Mouse (Mus musculus) MEL (cell line): ENCODE data around the gene Ccdc194. TPM values are rescaled to one million over a fixed set of nuclear protein-coding genes. Genes with fewer than 3 reads are reported as not detected.
A peak's percentile ranks its signal among the peaks of the same experiment; 100 is the strongest.

Experiments used
- DNase-seq: peaks from one replicate; pipeline ENCODE4 v3.0.0; 2011; ENCODE audit warnings: low read depth, low spot score
- H3K27ac ChIP-seq: 2 replicates; pipeline ENCODE4 v1.5.1; 2012; ENCODE audit warnings: low read depth, mild to moderate bottlenecking, control low read depth, low read length, moderate library complexity; ENCODE audit not compliant: control insufficient read depth
- H3K27me3 ChIP-seq, 2 experiments: fragments of 150-350 bp in 1 of 2; sonication (generic) in 1 of 2; 2 replicates each; pipeline ENCODE4 v1.6.1; 2012; ENCODE audit warnings: low read length in 2 of 2, mild to moderate bottlenecking in 2 of 2, improper control_type of control experiment in 1 of 2, moderate library complexity in 1 of 2; ENCODE audit not compliant: insufficient read depth in 2 of 2, control insufficient read depth in 1 of 2
- H3K36me3 ChIP-seq, 2 experiments: 2 replicates each; pipeline ENCODE4 v1.6.1; 2012 to 2014; ENCODE audit warnings: low read length in 2 of 2, improper control_type of control experiment in 1 of 2, inconsistent platforms in 1 of 2, mild to moderate bottlenecking in 1 of 2; ENCODE audit not compliant: insufficient read depth in 2 of 2, control insufficient read depth in 1 of 2
- H3K4me1 ChIP-seq, 2 experiments: fragments of 150-350 bp in 1 of 2; sonication (generic) in 1 of 2; 2 replicates each; pipeline ENCODE4 v1.6.1; 2012; ENCODE audit warnings: low read length in 2 of 2, improper control_type of control experiment in 1 of 2, mild to moderate bottlenecking in 1 of 2; ENCODE audit not compliant: insufficient read depth in 2 of 2, control insufficient read depth in 1 of 2
- H3K4me3 ChIP-seq, 2 experiments: fragments of 150-350 bp in 1 of 2; sonication (generic) in 1 of 2; 2 replicates each; pipeline ENCODE4 v1.5.1; 2012; ENCODE audit warnings: low read depth in 2 of 2, low read length in 2 of 2, mild to moderate bottlenecking in 2 of 2, moderate library complexity in 2 of 2, control low read depth in 1 of 2, improper control_type of control experiment in 1 of 2; ENCODE audit not compliant: control insufficient read depth in 1 of 2, insufficient read depth in 1 of 2
- H3K79me2 ChIP-seq: 2 replicates; pipeline ENCODE4 v1.6.1; 2012; ENCODE audit warnings: mild to moderate bottlenecking, low read length, moderate library complexity; ENCODE audit not compliant: control insufficient read depth, poor library complexity, insufficient read depth
- H3K9ac ChIP-seq: 2 replicates; pipeline ENCODE4 v1.6.1; 2012; ENCODE audit warnings: low read depth, mild to moderate bottlenecking, control low read depth, low read length, moderate library complexity; ENCODE audit not compliant: control insufficient read depth, poor library complexity, severe bottlenecking
- H3K9me3 ChIP-seq: fragments of 150-350 bp; sonication (generic); replicated peaks from 2 replicates; pipeline ENCODE4 v1.6.1; 2012; ENCODE audit warnings: mild to moderate bottlenecking, low read length, improper control_type of control experiment, moderate library complexity; ENCODE audit not compliant: insufficient read depth
- BHLHE40 ChIP-seq: IDR thresholded peaks from 2 replicates; pipeline ENCODE4 v1.6.1; 2012; ENCODE audit warnings: low read depth, mild to moderate bottlenecking, inconsistent platforms, low read length, improper control_type of control experiment, borderline replicate concordance
- CHD1 ChIP-seq: IDR thresholded peaks from 2 replicates; pipeline ENCODE4 v1.6.1; 2012; ENCODE audit warnings: low read depth, mild to moderate bottlenecking, inconsistent platforms, low read length, improper control_type of control experiment
- CHD2 ChIP-seq: IDR thresholded peaks from 2 replicates; pipeline ENCODE4 v1.6.1; 2011; ENCODE audit warnings: low read length, improper control_type of control experiment
- CTCF ChIP-seq, 3 experiments: IDR thresholded peaks in 2 of 3; conservative IDR thresholded peaks in 1 of 3; 2 replicates each; pipeline ENCODE4 v1.5.1; 2011 to 2012; ENCODE audit warnings: low read length in 3 of 3, low read depth in 2 of 3, mild to moderate bottlenecking in 2 of 3, improper control_type of control experiment in 1 of 3, inconsistent platforms in 1 of 3, mixed read lengths in 1 of 3, moderate library complexity in 1 of 3; ENCODE audit not compliant: control insufficient read depth in 1 of 3, insufficient read depth in 1 of 3, poor library complexity in 1 of 3, severe bottlenecking in 1 of 3
- E2F4 ChIP-seq: IDR thresholded peaks from 2 replicates; pipeline ENCODE4 v1.6.1; 2011; ENCODE audit warnings: low read depth, low read length, improper control_type of control experiment, borderline replicate concordance
- ELF1 ChIP-seq: IDR thresholded peaks from 2 replicates; pipeline ENCODE4 v1.6.1; 2014; ENCODE audit warnings: low read depth, mild to moderate bottlenecking, inconsistent platforms, low read length, improper control_type of control experiment, moderate library complexity
- EP300 ChIP-seq, 2 experiments: IDR thresholded peaks; 2 replicates each; pipeline ENCODE4 v1.6.1; 2011; ENCODE audit warnings: improper control_type of control experiment in 2 of 2, low read length in 2 of 2, low read depth in 1 of 2, mild to moderate bottlenecking in 1 of 2
- GABPA ChIP-seq: IDR thresholded peaks from 2 replicates; pipeline ENCODE4 v1.6.1; 2012; ENCODE audit warnings: low read depth, mild to moderate bottlenecking, inconsistent platforms, low read length, improper control_type of control experiment, moderate library complexity
- HCFC1 ChIP-seq: IDR thresholded peaks from 2 replicates; pipeline ENCODE4 v1.6.1; 2012; ENCODE audit warnings: low read depth, mild to moderate bottlenecking, inconsistent platforms, low read length, improper control_type of control experiment, moderate library complexity
- JUND ChIP-seq: IDR thresholded peaks from 2 replicates; pipeline ENCODE4 v1.6.1; 2011; ENCODE audit warnings: low read depth, mild to moderate bottlenecking, improper control_type of control experiment, low read length
- KAT2A ChIP-seq: conservative IDR thresholded peaks from 2 replicates; pipeline ENCODE4 v1.6.1; 2012; ENCODE audit warnings: low read depth, low read length, improper control_type of control experiment, inconsistent platforms
- MAX ChIP-seq: IDR thresholded peaks from 2 replicates; pipeline ENCODE4 v1.6.1; 2011; ENCODE audit warnings: low read length, improper control_type of control experiment
- MAZ ChIP-seq: IDR thresholded peaks from 2 replicates; pipeline ENCODE4 v1.6.1; 2012; ENCODE audit warnings: low read depth, mild to moderate bottlenecking, inconsistent platforms, low read length, improper control_type of control experiment
- MXI1 ChIP-seq: IDR thresholded peaks from 2 replicates; pipeline ENCODE4 v1.6.1; 2011; ENCODE audit warnings: mild to moderate bottlenecking, low read depth, low read length, improper control_type of control experiment
- MYC ChIP-seq: IDR thresholded peaks from 2 replicates; pipeline ENCODE4 v1.6.1; 2011; ENCODE audit warnings: low read depth, mild to moderate bottlenecking, low read length, improper control_type of control experiment, moderate library complexity
- NELFE ChIP-seq: IDR thresholded peaks from 2 replicates; pipeline ENCODE4 v1.6.1; 2011; ENCODE audit warnings: low read depth, low read length, improper control_type of control experiment
- NRF1 ChIP-seq: IDR thresholded peaks from 2 replicates; pipeline ENCODE4 v1.6.1; 2014; ENCODE audit warnings: low read depth, mild to moderate bottlenecking, inconsistent platforms, low read length, improper control_type of control experiment, moderate library complexity; ENCODE audit not compliant: poor library complexity, insufficient read depth, severe bottlenecking
- POLR2A ChIP-seq, 2 experiments: IDR thresholded peaks; 2 replicates each; pipeline ENCODE4 v1.6.1; 2011 to 2012; ENCODE audit warnings: low read length in 2 of 2, mild to moderate bottlenecking in 2 of 2, control low read depth in 1 of 2, improper control_type of control experiment in 1 of 2, low read depth in 1 of 2, moderate library complexity in 1 of 2; ENCODE audit not compliant: control insufficient read depth in 1 of 2, insufficient read depth in 1 of 2, poor library complexity in 1 of 2
- POLR2AphosphoS2 ChIP-seq: IDR thresholded peaks from 2 replicates; pipeline ENCODE4 v1.6.1; 2011; ENCODE audit warnings: low read length, improper control_type of control experiment
- POLR2AphosphoS5 ChIP-seq: IDR thresholded peaks from 2 replicates; pipeline ENCODE4 v1.6.1; 2012; ENCODE audit warnings: low read depth, borderline replicate concordance, mild to moderate bottlenecking, inconsistent platforms, low read length, moderate library complexity, mixed read lengths
- RAD21 ChIP-seq: IDR thresholded peaks from 2 replicates; pipeline ENCODE4 v1.6.1; 2011; ENCODE audit warnings: mild to moderate bottlenecking, low read depth, low read length, improper control_type of control experiment
- SIN3A ChIP-seq: IDR thresholded peaks from 2 replicates; pipeline ENCODE4 v1.6.1; 2012; ENCODE audit warnings: low read length, improper control_type of control experiment, inconsistent platforms
- SMC3 ChIP-seq: IDR thresholded peaks from 2 replicates; pipeline ENCODE4 v1.6.1; 2011; ENCODE audit warnings: low read depth, low read length, improper control_type of control experiment
- TAL1 ChIP-seq: IDR thresholded peaks from 2 replicates; pipeline ENCODE4 v1.6.1; 2012; ENCODE audit warnings: mild to moderate bottlenecking, inconsistent platforms, low read length, moderate library complexity, mixed read lengths
- TBP ChIP-seq: IDR thresholded peaks from 2 replicates; pipeline ENCODE4 v1.8.0; 2011; ENCODE audit warnings: low read depth, low read length, improper control_type of control experiment
- UBTF ChIP-seq: IDR thresholded peaks from 2 replicates; pipeline ENCODE4 v1.6.1; 2012; ENCODE audit warnings: low read depth, mild to moderate bottlenecking, inconsistent platforms, low read length, improper control_type of control experiment, moderate library complexity, borderline replicate concordance; ENCODE audit not compliant: insufficient read depth
- USF1 ChIP-seq: IDR thresholded peaks from 2 replicates; pipeline ENCODE4 v1.6.1; 2014; ENCODE audit warnings: low read depth, mild to moderate bottlenecking, inconsistent platforms, low read length, improper control_type of control experiment, moderate library complexity
- ZKSCAN1 ChIP-seq: IDR thresholded peaks from 2 replicates; pipeline ENCODE4 v1.6.1; 2012; ENCODE audit warnings: low read depth, mild to moderate bottlenecking, inconsistent platforms, low read length, improper control_type of control experiment, moderate library complexity
- ZMIZ1 ChIP-seq: IDR thresholded peaks from 2 replicates; pipeline ENCODE4 v1.6.1; 2012; ENCODE audit warnings: low read depth, mild to moderate bottlenecking, inconsistent platforms, low read length, improper control_type of control experiment, moderate library complexity
- ZNF384 ChIP-seq: IDR thresholded peaks from 2 replicates; pipeline ENCODE4 v1.6.1; 2012; ENCODE audit warnings: low read depth, mild to moderate bottlenecking, inconsistent platforms, low read length, improper control_type of control experiment
- polyA plus RNA-seq, 2 experiments: library from polyadenylated mRNA; stranded (reverse) in 1 of 2; unstranded in 1 of 2; fragments of >175 nt in 1 of 2; fragments of >200 nt in 1 of 2; gene quantifications; 2 replicates each; pipeline versions ENCODE4 v1.2.1 to v1.2.4; 2012; ENCODE audit warnings: low replicate concordance in 2 of 2, low read depth in 1 of 2; ENCODE audit not compliant: insufficient read length in 2 of 2, insufficient read depth in 1 of 2, missing spikeins in 1 of 2
- total RNA-seq: library from RNA; depleted of rRNA; stranded (reverse); fragments of 300-350 nt; gene quantifications from 2 replicates; pipeline ENCODE4 v1.2.3, GENCODE M21; 2012

Gene Ccdc194
- total and polyA plus RNA-seq, 3 experiments = not detected

- Histone ChIP-seq H3K27me3 (no peaks in the 10 kb centered on the region), H3K27ac (no peak overlapping the region), H3K36me3 (peaks cover 0 to 4% of the 10 kb centered on the region in 2 experiments; a peak in 2 of 4 replicates), H3K4me1 (no peaks in the 10 kb centered on the region), H3K79me2 (no peaks in the 10 kb centered on the region; the same call in 1 of the 2 replicates), H3K9me3 (no peaks in the 10 kb centered on the region), H3K9ac (no peak overlapping the region), H3K4me3 (no peak overlapping the region)
- DNase-seq = peak; percentile 86
- TF ChIP-seq GABPA (no peak), TAL1 (no peak), NRF1 (no peak), E2F4 (no peak), CHD1 (no peak), MAZ (no peak), ZNF384 (peak; percentile 95), RAD21 (peak; percentile 45), SMC3 (peak; percentile 62), EP300 (IDR thresholded peaks at IDR 0.05; ENCODE audit: low read depth in 1 of 2, low read length in 2 of 2) (no peak), MXI1 (no peak), BHLHE40 (no peak), SIN3A (no peak), CTCF (IDR thresholded peaks at IDR 0.05 in 2 of 3, conservative IDR thresholded peaks at IDR 0.05 in 1 of 3; ENCODE audit: control insufficient read depth in 1 of 3, insufficient read depth in 1 of 3, low read depth in 2 of 3, low read length in 3 of 3, poor library complexity in 1 of 3, severe bottlenecking in 1 of 3) (peak; percentile 48 to 87 (median 66)), TBP (no peak)
Measured at GRCm38 (mm10) chr8:71495039-71495438, 30.5 kb downstream of the Ccdc194 start.

GRCm38 (mm10) chr8:71488454-71488853, 37.1 kb downstream of the Ccdc194 start:
- Histone ChIP-seq H3K27ac (peak overlapping the region; percentile 74), H3K36me3 (peaks cover 0 to 2% of the 10 kb centered on the region in 2 experiments; a peak in 2 of 4 replicates), H3K4me1 (peaks cover 0 to 6% of the 10 kb centered on the region in 2 experiments; a peak in 2 of 4 replicates), H3K9me3 (no peaks in the 10 kb centered on the region), H3K9ac (peak overlapping the region; percentile 80), H3K4me3 (peak overlapping the region; percentile 75 to 87), H3K27me3 (no peaks in the 10 kb centered on the region), H3K79me2 (peaks cover 15% of the 10 kb centered on the region)
- DNase-seq = peak; percentile 98
- peak; percentile 91 for TF ChIP-seq MXI1
- TF ChIP-seq RAD21 = no peak
- TF ChIP-seq SIN3A = peak; percentile 99
- 0 out of 2 replicates have a peak, but pooled peaks have one; percentile 41 for TF ChIP-seq ZMIZ1
- peak; percentile 65 for TF ChIP-seq POLR2AphosphoS2
- TF ChIP-seq MYC = peak; percentile 85
- 0 out of 2 replicates have a peak, but pooled peaks have one; percentile 50 for TF ChIP-seq JUND
- peak; percentile 56; the same call in 1 of the 2 replicates for TF ChIP-seq ELF1
- TF ChIP-seq TAL1 = no peak
- TF ChIP-seq POLR2AphosphoS5 = no peak
- peak; percentile 14; the same call in 1 of the 2 replicates for TF ChIP-seq NRF1
- TF ChIP-seq NELFE = peak; percentile 85
- peak; percentile 80; the same call in 1 of the 2 replicates for TF ChIP-seq CHD2
- peak; percentile 95 for TF ChIP-seq HCFC1
- TF ChIP-seq CHD1 = no peak
- TF ChIP-seq MAX = peak; percentile 74
- peak; percentile 76 for TF ChIP-seq KAT2A
- no peak for TF ChIP-seq USF1
- no peak for TF ChIP-seq SMC3
- peak; percentile 65; the same call in 1 of the 2 replicates for TF ChIP-seq MAZ
- no peak for TF ChIP-seq ZKSCAN1
- peak in 1 of 2 experiments; percentile 19; a peak in 1 of 4 replicates for TF ChIP-seq EP300 (IDR thresholded peaks at IDR 0.05; ENCODE audit: low read depth in 1 of 2, low read length in 2 of 2)
- TF ChIP-seq UBTF = no peak
- no peak for TF ChIP-seq ZNF384
- peak in 1 of 2 experiments; percentile 86; a peak in 2 of 4 replicates for TF ChIP-seq POLR2A (IDR thresholded peaks at IDR 0.05; ENCODE audit: control insufficient read depth in 1 of 2, insufficient read depth in 1 of 2, low read depth in 1 of 2, low read length in 2 of 2, poor library complexity in 1 of 2)
